Mouse (Mus musculus) olfactory bulb, adult 2 months (tissue): ENCODE measurements around the gene Sox18. TPM values are rescaled to one million over a fixed set of nuclear protein-coding genes. Genes with fewer than 3 reads are reported as not detected.

Experiments used
- H3K27ac ChIP-seq: fragments of 200-500 bp; 2 replicates; pipeline ENCODE4 v1.5.1; 2012; ENCODE audit warnings: low read depth, low read length; ENCODE audit not compliant: insufficient read depth
- H3K4me1 ChIP-seq: fragments of 200-500 bp; 2 replicates; pipeline ENCODE4 v1.6.1; 2012; ENCODE audit warnings: low read length; ENCODE audit not compliant: control insufficient read depth, insufficient read depth
- H3K4me3 ChIP-seq: fragments of 200-500 bp; 2 replicates; pipeline ENCODE4 v1.5.1; 2012; ENCODE audit warnings: mild to moderate bottlenecking, low read depth, low read length, moderate library complexity; ENCODE audit not compliant: insufficient read depth
- CTCF ChIP-seq: fragments of 200-500 bp; IDR thresholded peaks from 2 replicates; pipeline ENCODE4 v1.5.1; 2012; ENCODE audit warnings: low read depth, mild to moderate bottlenecking, low read length, moderate library complexity; ENCODE audit not compliant: insufficient read depth
- POLR2A ChIP-seq: fragments of 200-500 bp; IDR thresholded peaks from 2 replicates; pipeline ENCODE4 v1.6.1; 2012; ENCODE audit warnings: mild to moderate bottlenecking, low read depth, low read length, moderate library complexity; ENCODE audit not compliant: insufficient read depth
- WGBS: fragments of 180-500 bp; shearing (Covaris S2); methylation state at CpG from one replicate; pipeline ENCODE4 v1.1.7; 2018; 5-methylcytosine and 5-hydroxymethylcytosine counted together
- polyA plus RNA-seq: library from polyadenylated mRNA; stranded (reverse); fragments of >200 nt; gene quantifications from 2 replicates; pipeline ENCODE4 v1.2.4, GENCODE M21; 2012; ENCODE audit warnings: low replicate concordance; ENCODE audit not compliant: missing spikeins, insufficient read depth, insufficient read length

The Sox18 gene
- polyA plus RNA-seq, 1 experiment, result not detected

GRCm38 (mm10) chr2:181677096-181677754, 5.8 kb upstream of the Sox18 start:
- Histone ChIP-seq H3K27ac (no peak overlapping the region), H3K4me3 (no peak overlapping the region), H3K4me1 (peaks cover 15% of the 10 kb centered on the region)
- WGBS, result 63% methylated on average over 5 of the region's 5 CpGs
- no peak for TF ChIP-seq POLR2A
- TF ChIP-seq CTCF, result no peak

GRCm38 (mm10) chr2:181676424-181676823, 5.0 kb upstream of the Sox18 start:
- Histone ChIP-seq H3K27ac (no peak overlapping the region), H3K4me3 (no peak overlapping the region), H3K4me1 (peaks cover 18% of the 10 kb centered on the region)
- WGBS, result 37% methylated on average over 2 of the region's 2 CpGs
- TF ChIP-seq POLR2A (no peak), CTCF (no peak)

- no peak overlapping the region for H3K4me3 ChIP-seq
These were observed 4.0 kb upstream of the Sox18 start for GRCm38 (mm10) chr2:181675454-181675853.

GRCm38 (mm10) chr2:181674934-181675333, 3.5 kb upstream of the Sox18 start:
- no peak overlapping the region for H3K27ac ChIP-seq
- H3K4me3 ChIP-seq, result no peak overlapping the region
- WGBS, result 87% methylated on average over 4 of the region's 4 CpGs
- no peak for TF ChIP-seq CTCF
- no peak for TF ChIP-seq POLR2A
- H3K4me1 ChIP-seq, result peaks cover 21% of the 10 kb centered on the region

More at GRCm38 (mm10) chr2:181675454-181675853, 4.0 kb upstream of the Sox18 start:
- H3K27ac ChIP-seq, result no peak overlapping the region
- WGBS, result 13% methylated on average over 14 of the region's 14 CpGs
- peaks cover 21% of the 10 kb centered on the region for H3K4me1 ChIP-seq
- TF ChIP-seq CTCF, result no peak
- no peak for TF ChIP-seq POLR2A

- TF ChIP-seq POLR2A, result no peak
- no peak for TF ChIP-seq CTCF
- Histone ChIP-seq H3K27ac (no peak overlapping the region), H3K4me3 (no peak overlapping the region), H3K4me1 (peaks cover 18% of the 10 kb centered on the region)
- 55% methylated on average over 1 of the region's 1 CpGs for WGBS
These were observed 2.1 kb upstream of the Sox18 start for GRCm38 (mm10) chr2:181673501-181673900.

GRCm38 (mm10) chr2:181671984-181672383, 544 bp upstream of the Sox18 start:
- WGBS, result 42% methylated on average over 7 of the region's 7 CpGs

GRCm38 (mm10) chr2:181670913-181671311, 528 bp downstream of the Sox18 start:
- Histone ChIP-seq H3K4me3 (peak overlapping the region; percentile 44), H3K27ac (no peak overlapping the region), H3K4me1 (peaks cover 18% of the 10 kb centered on the region)
- WGBS, result 1% methylated on average over 41 of the region's 41 CpGs
- TF ChIP-seq POLR2A (no peak), CTCF (no peak)

More at GRCm38 (mm10) chr2:181671984-181672383, 544 bp upstream of the Sox18 start:
- peaks cover 18% of the 10 kb centered on the region for H3K4me1 ChIP-seq
- TF ChIP-seq POLR2A (no peak), CTCF (no peak)
- no peak overlapping the region for H3K27ac ChIP-seq
- no peak overlapping the region for H3K4me3 ChIP-seq

- no peak for TF ChIP-seq POLR2A
- TF ChIP-seq CTCF, result no peak
- 7% methylated on average over 56 of the region's 56 CpGs for WGBS
- Histone ChIP-seq H3K4me3 (peak overlapping the region; percentile 44), H3K4me1 (peaks cover 14% of the 10 kb centered on the region), H3K27ac (no peak overlapping the region)
These were observed 1.0 kb downstream of the Sox18 start for GRCm38 (mm10) chr2:181670285-181670912.

- no peak overlapping the region for H3K27ac ChIP-seq
- H3K4me1 ChIP-seq, result peaks cover 13% of the 10 kb centered on the region
These were observed 8.2 kb downstream of the Sox18 start for GRCm38 (mm10) chr2:181663298-181663630.

More at GRCm38 (mm10) chr2:181663298-181663630, 8.2 kb downstream of the Sox18 start:
- no peak overlapping the region for H3K4me3 ChIP-seq
- WGBS, result 57% methylated on average over 4 of the region's 4 CpGs
- TF ChIP-seq POLR2A, result no peak
- no peak for TF ChIP-seq CTCF
